Mouse (Mus musculus): Measurements from ENCODE around the gene Plppr4. TPM values are rescaled to one million over a fixed set of nuclear protein-coding genes. Genes with fewer than 3 reads are reported as not detected.

The Plppr4 gene
- polyA plus RNA-seq, 1 experiment = 132 TPM

DNA sequence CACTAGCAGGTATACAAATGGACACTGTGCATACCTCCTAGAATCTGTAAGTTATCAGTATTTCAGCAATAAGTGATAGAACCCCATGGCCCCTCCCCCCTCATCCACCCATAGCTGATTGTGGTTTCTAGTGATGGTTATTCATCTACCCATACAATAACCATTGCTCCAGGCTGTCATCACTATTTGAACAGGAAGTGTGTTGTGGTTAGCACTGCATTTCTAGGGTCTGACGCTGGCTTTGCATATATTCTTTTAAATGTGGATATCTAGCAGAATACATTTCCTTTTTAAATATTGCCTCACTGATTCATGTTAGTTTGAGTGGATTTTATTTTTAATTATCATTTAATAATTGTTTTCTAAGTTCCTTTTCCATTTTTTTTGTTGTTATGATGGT is 62.9 kb downstream of the Plppr4 start:
- no peak for DNase-seq (ENCODE audit: extremely low spot score in 1 of 2, low spot score in 1 of 2)

- DNase-seq (ENCODE audit: extremely low spot score in 1 of 2, low spot score in 1 of 2) = peak in 1 of 2 experiments; percentile 27
Measured at GRCm38 (mm10) chr3:117294308-117294925, 66.3 kb downstream of the Plppr4 start.

Other genes starting within 250 kb of the Plppr4 start
- 22.7 and 24.4 TPM in 2 replicates for gene Plppr5, start 214.0 kb upstream of the Plppr4 start, polyA plus RNA-seq (2012; rRNA removed)

All from frontal cortex, adult 2 months (tissue).